Mouse (Mus musculus): ENCODE results near the gene Hydin. TPM values are rescaled to one million over a fixed set of nuclear protein-coding genes. Genes with fewer than 3 reads are reported as not detected.
"Not testable (repeated sequence)": the region's sequence is repeated elsewhere in the genome, so short reads cannot be mapped to it uniquely, and the experiment has no call there.

Gene Hydin
- total RNA-seq, 4 experiments from 2014 or later: 0.02 TPM; not detected in 1

GRCm38 (mm10) chr8:110521851-110522250, 255.1 kb downstream of the Hydin start:
- DNase-seq (ENCODE audit: low spot score in 2 of 2): no peak

GRCm38 (mm10) chr8:110522495-110522894, 255.7 kb downstream of the Hydin start:
- not testable (repeated sequence) for DNase-seq (ENCODE audit: low spot score in 2 of 2)

- no peak for DNase-seq (ENCODE audit: low spot score in 2 of 2)
Measured at GRCm38 (mm10) chr8:110522985-110523384, 256.2 kb downstream of the Hydin start.

- no peak for DNase-seq (ENCODE audit: low spot score in 2 of 2)
Measured at GRCm38 (mm10) chr8:110525229-110525628, 258.5 kb downstream of the Hydin start.

GRCm38 (mm10) chr8:110530008-110530762, 263.4 kb downstream of the Hydin start:
- DNase-seq (ENCODE audit: low spot score in 2 of 2): no peak

GRCm38 (mm10) chr8:110533781-110534180, 267.0 kb downstream of the Hydin start:
- DNase-seq (ENCODE audit: low spot score in 2 of 2): no peak

GRCm38 (mm10) chr8:110537849-110538248, 271.1 kb downstream of the Hydin start:
- no peak for DNase-seq (ENCODE audit: low spot score in 2 of 2)

GRCm38 (mm10) chr8:110550343-110550742, 283.6 kb downstream of the Hydin start:
- DNase-seq (ENCODE audit: low spot score in 2 of 2): no peak

- not testable (repeated sequence) for DNase-seq (ENCODE audit: low spot score in 2 of 2)
Measured at GRCm38 (mm10) chr8:110552111-110552510, 285.3 kb downstream of the Hydin start.

GRCm38 (mm10) chr8:110592641-110593040, 325.9 kb downstream of the Hydin start:
- no peak for DNase-seq (ENCODE audit: low spot score in 2 of 2)

GRCm38 (mm10) chr8:110594164-110594563, 327.4 kb downstream of the Hydin start:
- DNase-seq (ENCODE audit: low spot score in 2 of 2): no peak

GRCm38 (mm10) chr8:110604556-110604955, 337.8 kb downstream of the Hydin start:
- DNase-seq (ENCODE audit: low spot score in 2 of 2): no peak

- no peak for DNase-seq (ENCODE audit: low spot score in 2 of 2)
Measured at GRCm38 (mm10) chr8:110605401-110606015, 338.7 kb downstream of the Hydin start.

GRCm38 (mm10) chr8:110615730-110616129, 349.0 kb downstream of the Hydin start:
- DNase-seq (ENCODE audit: low spot score in 2 of 2): no peak

- no peak for DNase-seq (ENCODE audit: low spot score in 2 of 2)
Measured at GRCm38 (mm10) chr8:110617801-110618358, 351.1 kb downstream of the Hydin start.

GRCm38 (mm10) chr8:110618391-110619207, 351.8 kb downstream of the Hydin start, which contains the start of gene Vac14:
TSS of gene Vac14 (plus strand) at chr8:110618585.
- peak; percentile 95 to 96 for DNase-seq (ENCODE audit: low spot score in 2 of 2)

GRCm38 (mm10) chr8:110619208-110619574, 352.4 kb downstream of the Hydin start:
- no peak for DNase-seq (ENCODE audit: low spot score in 2 of 2)

- no peak for DNase-seq (ENCODE audit: low spot score in 2 of 2)
Measured at GRCm38 (mm10) chr8:110619919-110620318, 353.1 kb downstream of the Hydin start.

GRCm38 (mm10) chr8:110626431-110626830, 359.7 kb downstream of the Hydin start:
- DNase-seq (ENCODE audit: low spot score in 2 of 2): no peak

- peak; percentile 48 to 58 for DNase-seq (ENCODE audit: low spot score in 2 of 2)
Measured at GRCm38 (mm10) chr8:110629245-110630063, 362.7 kb downstream of the Hydin start.

- no peak for DNase-seq (ENCODE audit: low spot score in 2 of 2)
Measured at GRCm38 (mm10) chr8:110630079-110630478, 363.3 kb downstream of the Hydin start.
